12 mouse cellular contexts compared by ENCODE assay signal in genomic region chr14:35157069-35157655, GRCm38 (mm10).
DNase-seq lines count a peak whose midpoint lies in the region; ATAC-seq and TF ChIP-seq lines count a peak whose summit lies in the region.
"Had no signal": no experiment of that assay in that cellular context is flagged by ENCODE, and none has a peak within 500 bp of the region (broad histone marks: within the 10 kb centered on the region; RNA-seq: fewer than 3 reads in every experiment).

No protein-coding gene starts in this region.

- no peak for DNase-seq in gastrocnemius, adult 2 months
- no peak for DNase-seq in gastrocnemius, postnatal 10 days
- DNase-seq in neural tube, embryonic 10.5 days (ENCODE audit: extremely low spot score, low spot score) = no peak
- no peak for DNase-seq in spleen, postnatal 10 days (ENCODE audit: low spot score in 2 of 2)
- DNase-seq: adrenal gland, adult 2 months; gastrocnemius, postnatal 25 days; right cerebral cortex, postnatal 25 days had no signal

- H3K4me1 ChIP-seq in neural tube, embryonic 12.5 days = no peaks in the 10 kb centered on the region
- no peaks in the 10 kb centered on the region for H3K4me1 ChIP-seq in kidney, embryonic 16.5 days (ENCODE audit: insufficient read depth, low read length)
- H3K4me1 ChIP-seq: embryonic facial prominence, embryonic 12.5 days; limb, embryonic 12.5 days had no signal

- intact Hi-C loops in gastrocnemius, adult 2 months (cut with DNase I) = no loop called here

- no peak overlapping the region for H3K4me2 ChIP-seq in neural tube, embryonic 12.5 days (replicated peaks)
- no peak overlapping the region for H3K4me2 ChIP-seq in kidney, embryonic 16.5 days (replicated peaks; ENCODE audit: low read depth, low read length)
- H3K4me2 ChIP-seq: embryonic facial prominence, embryonic 12.5 days; limb, embryonic 12.5 days had no signal

- WGBS in neural tube, embryonic 12.5 days = 80% methylated on average over 7 of the region's 7 CpGs
- 82% methylated on average over 7 of the region's 7 CpGs for WGBS in kidney, embryonic 16.5 days

- H3K27me3 ChIP-seq in neural tube, embryonic 12.5 days (replicated peaks) = no peaks in the 10 kb centered on the region
- no peaks in the 10 kb centered on the region for H3K27me3 ChIP-seq in kidney, embryonic 16.5 days (ENCODE audit: insufficient read depth, low read length)
- H3K27me3 ChIP-seq: embryonic facial prominence, embryonic 12.5 days; limb, embryonic 12.5 days had no signal

- H3K9me3 ChIP-seq in neural tube, embryonic 12.5 days = no peaks in the 10 kb centered on the region
- H3K9me3 ChIP-seq in kidney, embryonic 16.5 days (ENCODE audit: low read length) = no peaks in the 10 kb centered on the region
- H3K9me3 ChIP-seq: embryonic facial prominence, embryonic 12.5 days; limb, embryonic 12.5 days had no signal

- peak; percentile 14; the same call in 1 of the 2 replicates for TF ChIP-seq CTCF in gastrocnemius, adult 2 months (IDR thresholded peaks at IDR 0.05)

- 0 out of 2 replicates have a peak, but pooled peaks have one; percentile 56 for ATAC-seq in neural tube, embryonic 12.5 days (ENCODE audit: low FRiP score, low read depth)
- ATAC-seq in kidney, embryonic 16.5 days (ENCODE audit: low FRiP score, low TSS enrichment) = 0 out of 2 replicates have a peak, but pooled peaks have one; percentile 19
- ATAC-seq in activated CD4-positive, CD25-positive, alpha-beta regulatory T cell, adult 4 months = no peak

- no peak overlapping the region for H3K9ac ChIP-seq in neural tube, embryonic 12.5 days
- no peak overlapping the region for H3K9ac ChIP-seq in kidney, embryonic 16.5 days (replicated peaks; ENCODE audit: low read length)
- H3K9ac ChIP-seq: embryonic facial prominence, embryonic 12.5 days; limb, embryonic 12.5 days had no signal

- no peaks in the 10 kb centered on the region for H3K36me3 ChIP-seq in neural tube, embryonic 12.5 days
- no peaks in the 10 kb centered on the region for H3K36me3 ChIP-seq in kidney, embryonic 16.5 days (ENCODE audit: insufficient read depth, low read length)
- H3K36me3 ChIP-seq: embryonic facial prominence, embryonic 12.5 days; limb, embryonic 12.5 days had no signal

- no peak overlapping the region for H3K27ac ChIP-seq in gastrocnemius, adult 2 months
- H3K27ac ChIP-seq in neural tube, embryonic 12.5 days = no peak overlapping the region
- no peak overlapping the region for H3K27ac ChIP-seq in kidney, embryonic 16.5 days (ENCODE audit: low read length)
- H3K27ac ChIP-seq: embryonic facial prominence, embryonic 12.5 days; limb, embryonic 12.5 days had no signal

- no peak overlapping the region for H3K4me3 ChIP-seq in gastrocnemius, adult 2 months
- H3K4me3 ChIP-seq in neural tube, embryonic 12.5 days = no peak overlapping the region
- H3K4me3 ChIP-seq in kidney, embryonic 16.5 days (ENCODE audit: low read length) = no peak overlapping the region
- H3K4me3 ChIP-seq: embryonic facial prominence, embryonic 12.5 days; limb, embryonic 12.5 days had no signal
